10 mouse cellular contexts compared by ENCODE assay signal in the genomic region with DNA sequence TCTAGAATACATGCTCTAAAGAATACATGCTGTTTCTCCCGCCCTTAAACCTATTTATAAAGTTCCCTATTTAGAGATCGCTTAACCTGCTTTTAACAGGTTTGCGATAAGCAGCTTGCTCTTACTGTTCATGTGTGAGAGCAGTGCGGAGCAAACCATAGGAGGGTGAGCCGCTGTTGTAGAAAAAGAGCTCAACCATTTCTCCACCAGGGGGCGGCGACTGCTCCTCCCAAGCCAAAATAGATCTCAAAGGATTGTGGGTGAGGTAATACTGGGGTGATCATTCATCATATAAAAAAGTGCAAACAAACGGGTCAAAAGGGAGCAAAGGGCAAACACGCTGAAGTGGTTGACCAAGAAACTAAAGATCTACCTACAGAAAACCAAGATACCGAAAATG. TPM values are rescaled to one million over a fixed set of nuclear protein-coding genes. Genes with fewer than 3 reads are reported as not detected.
DNase-seq lines count a peak whose midpoint lies in the region; ATAC-seq and TF ChIP-seq lines count a peak whose summit lies in the region.
"Had no signal": no experiment of that assay in that cellular context is flagged by ENCODE, and none has a peak within 500 bp of the region (broad histone marks: within the 10 kb centered on the region; RNA-seq: fewer than 3 reads in every experiment).

No protein-coding gene starts in this region.

- no peak overlapping the region for H3K4me2 ChIP-seq in midbrain, postnatal 0 days (ENCODE audit: low read depth, low read length, poor library complexity, severe bottlenecking)
- no peak overlapping the region for H3K4me2 ChIP-seq in midbrain, embryonic 15.5 days
- H3K4me2 ChIP-seq: embryonic facial prominence, embryonic 13.5 days; hindbrain, embryonic 14.5 days had no signal

- DNase-seq in gastrocnemius, adult 2 months, result no peak
- DNase-seq in gastrocnemius, postnatal 14 days, result no peak
- no peak for DNase-seq in midbrain, postnatal 0 days (ENCODE audit: low spot score)
- DNase-seq in splenic B cell, adult 2 months (ENCODE audit: low read depth, low spot score), result peak; percentile 32
- DNase-seq in layer of hippocampus, adult 8-10 months (ENCODE audit: low spot score in 2 of 2), result no peak
- no peak for DNase-seq in embryonic facial prominence, embryonic 10.5 days (ENCODE audit: low spot score)

- 0 out of 2 replicates have a peak, but pooled peaks cover 2% of the 10 kb centered on the region for H3K36me3 ChIP-seq in midbrain, postnatal 0 days (ENCODE audit: insufficient read depth, low read length)
- H3K36me3 ChIP-seq in midbrain, embryonic 15.5 days (replicated peaks), result no peaks in the 10 kb centered on the region
- H3K36me3 ChIP-seq in splenic B cell, adult 2 months (ENCODE audit: control insufficient read depth, insufficient read depth, low read length, poor library complexity, severe bottlenecking), result no peaks in the 10 kb centered on the region
- peaks cover 16% of the 10 kb centered on the region for H3K36me3 ChIP-seq in embryonic facial prominence, embryonic 10.5 days (replicated peaks)

- H3K9me3 ChIP-seq in midbrain, postnatal 0 days (ENCODE audit: low read length), result no peaks in the 10 kb centered on the region
- no peaks in the 10 kb centered on the region for H3K9me3 ChIP-seq in midbrain, embryonic 15.5 days
- H3K9me3 ChIP-seq in embryonic facial prominence, embryonic 10.5 days, result no peaks in the 10 kb centered on the region
- H3K9me3 ChIP-seq: embryonic facial prominence, embryonic 13.5 days had no signal

- ATAC-seq in midbrain, postnatal 0 days (ENCODE audit: low FRiP score), result no peak
- no peak for ATAC-seq in midbrain, embryonic 15.5 days (replicated peaks)

- no peak for TF ChIP-seq POLR2A in bone marrow, adult 2 months (IDR thresholded peaks at IDR 0.05; ENCODE audit: borderline replicate concordance, control insufficient read depth, low read depth, low read length)

- no peaks in the 10 kb centered on the region for H3K27me3 ChIP-seq in midbrain, postnatal 0 days (ENCODE audit: insufficient read depth, low read length)
- no peaks in the 10 kb centered on the region for H3K27me3 ChIP-seq in midbrain, embryonic 15.5 days (replicated peaks)
- H3K27me3 ChIP-seq in splenic B cell, adult 2 months (ENCODE audit: control insufficient read depth, insufficient read depth, low read length, poor library complexity, severe bottlenecking), result no peaks in the 10 kb centered on the region
- no peaks in the 10 kb centered on the region for H3K27me3 ChIP-seq in embryonic facial prominence, embryonic 10.5 days (replicated peaks; ENCODE audit: low read depth, poor library complexity, severe bottlenecking)
- H3K27me3 ChIP-seq: embryonic facial prominence, embryonic 13.5 days had no signal

- peak; percentile 40 for TF ChIP-seq CTCF in gastrocnemius, adult 2 months (IDR thresholded peaks at IDR 0.05)
- TF ChIP-seq CTCF in midbrain, postnatal 0 days (IDR thresholded peaks at IDR 0.05), result 0 out of 2 replicates have a peak, but pooled peaks have one; percentile 15
- TF ChIP-seq CTCF in bone marrow, adult 2 months (IDR thresholded peaks at IDR 0.05; ENCODE audit: control insufficient read depth, insufficient read depth, low read length), result peak; percentile 28; the same call in 1 of the 2 replicates

- intact Hi-C loops in gastrocnemius, adult 2 months (cut with DNase I), result loop anchor here (5.0 kb wide), 1 partner anchor 79 kb away; no protein-coding TSS in a partner anchor
- intact Hi-C loops in gastrocnemius, postnatal 14 days (cut with DNase I; ENCODE audit: low total_unique reads), result no loop called here

- H3K9ac ChIP-seq in midbrain, postnatal 0 days (replicated peaks; ENCODE audit: low read length, poor library complexity, severe bottlenecking), result no peak overlapping the region
- H3K9ac ChIP-seq in midbrain, embryonic 15.5 days, result no peak overlapping the region
- H3K9ac ChIP-seq: embryonic facial prominence, embryonic 13.5 days; hindbrain, embryonic 14.5 days had no signal

- no peak overlapping the region for H3K4me3 ChIP-seq in gastrocnemius, adult 2 months
- no peak overlapping the region for H3K4me3 ChIP-seq in midbrain, postnatal 0 days (ENCODE audit: low read depth, low read length)
- H3K4me3 ChIP-seq in midbrain, embryonic 15.5 days, result no peak overlapping the region
- H3K4me3 ChIP-seq in bone marrow, adult 2 months (replicated peaks; ENCODE audit: control insufficient read depth, low read depth, low read length), result no peak overlapping the region
- H3K4me3 ChIP-seq in embryonic facial prominence, embryonic 10.5 days, result no peak overlapping the region
- H3K4me3 ChIP-seq: embryonic facial prominence, embryonic 13.5 days had no signal

- H3K27ac ChIP-seq in gastrocnemius, adult 2 months, result no peak overlapping the region
- no peak overlapping the region for H3K27ac ChIP-seq in midbrain, postnatal 0 days (ENCODE audit: low read depth, low read length)
- no peak overlapping the region for H3K27ac ChIP-seq in midbrain, embryonic 15.5 days
- H3K27ac ChIP-seq in bone marrow, adult 2 months (ENCODE audit: control insufficient read depth, insufficient read depth, low read depth, low read length, poor library complexity), result no peak overlapping the region
- H3K27ac ChIP-seq in embryonic facial prominence, embryonic 10.5 days (replicated peaks), result no peak overlapping the region
- H3K27ac ChIP-seq: embryonic facial prominence, embryonic 13.5 days; hindbrain, embryonic 14.5 days had no signal

- H3K4me1 ChIP-seq in midbrain, postnatal 0 days (ENCODE audit: insufficient read depth, low read length), result no peaks in the 10 kb centered on the region
- no peaks in the 10 kb centered on the region for H3K4me1 ChIP-seq in midbrain, embryonic 15.5 days
- no peaks in the 10 kb centered on the region for H3K4me1 ChIP-seq in bone marrow, adult 2 months (ENCODE audit: control insufficient read depth, insufficient read depth, low read length)
- H3K4me1 ChIP-seq in embryonic facial prominence, embryonic 10.5 days, result no peaks in the 10 kb centered on the region
- H3K4me1 ChIP-seq: embryonic facial prominence, embryonic 13.5 days had no signal

- WGBS in midbrain, postnatal 0 days, result 83% methylated on average over 10 of the region's 10 CpGs
- 79% methylated on average over 10 of the region's 10 CpGs for whole genome bisulfite sequencing in midbrain, embryonic 15.5 days
- WGBS in bone marrow, adult 2 months, result 77% methylated on average over 10 of the region's 10 CpGs
- 84% methylated on average over 10 of the region's 10 CpGs for WGBS in embryonic facial prominence, embryonic 10.5 days

RNA-seq across cellular contexts. Expression of gene Yy2, which starts 5.0 kb away (rescaled TPM):
- 1 to 10 TPM in 1 of 2 experiments, under 1 TPM in 1; 0.92 to 1.1 TPM for total RNA-seq in gastrocnemius, adult 2 months (2021)
- under 1 TPM; 0.58 to 0.64 TPM for total RNA-seq in gastrocnemius, postnatal 14 days (2021)
- total RNA-seq in midbrain, postnatal 0 days (2014; rRNA removed), result 0.82 and 2.9 TPM in 2 replicates
- 1.6 and 2.1 TPM in 2 replicates for polyA plus RNA-seq in midbrain, postnatal 0 days (2015; fragmentation: Nextera tagmentation; extraction: Ambion mirVana)
- polyA plus RNA-seq in midbrain, embryonic 15.5 days (2015; fragmentation: Nextera tagmentation; extraction: Ambion mirVana), result 1.5 and 2.1 TPM in 2 replicates
- not detected in 2 replicates for polyA plus RNA-seq in bone marrow, adult 2 months (2011; ENCODE audit: insufficient read depth, insufficient read length, low replicate concordance, missing spikeins)
- total RNA-seq in layer of hippocampus, adult 8-10 months (2022), result under 1 TPM in 1 of 4 experiments, not detected in 3; 0.80 TPM
- 5.8 and 6.4 TPM in 2 replicates for polyA plus RNA-seq in embryonic facial prominence, embryonic 10.5 days (2016; fragmentation: Nextera tagmentation; extraction: Ambion mirVana)

RNA-seq across cellular contexts. Expression of gene Mbtps2, which starts 34.7 kb away (rescaled TPM):
- total RNA-seq in gastrocnemius, adult 2 months (2021), result 10 to 100 TPM; 14.0 to 15.5 TPM
- 10 to 100 TPM; 12.6 to 13.8 TPM for total RNA-seq in gastrocnemius, postnatal 14 days (2021)
- total RNA-seq in midbrain, postnatal 0 days (2014; rRNA removed), result 16.4 and 24.3 TPM in 2 replicates
- 18.9 and 23.4 TPM in 2 replicates for polyA plus RNA-seq in midbrain, postnatal 0 days (2015; fragmentation: Nextera tagmentation; extraction: Ambion mirVana)
- polyA plus RNA-seq in midbrain, embryonic 15.5 days (2015; fragmentation: Nextera tagmentation; extraction: Ambion mirVana), result 29.0 and 29.3 TPM in 2 replicates
- polyA plus RNA-seq in bone marrow, adult 2 months (2011; ENCODE audit: insufficient read depth, insufficient read length, low replicate concordance, missing spikeins), result 3.5 and 6.1 TPM in 2 replicates
- 10 to 100 TPM; 31.0 to 38.8 (median 33.0) TPM for total RNA-seq in layer of hippocampus, adult 8-10 months (2022)
- polyA plus RNA-seq in embryonic facial prominence, embryonic 10.5 days (2016; fragmentation: Nextera tagmentation; extraction: Ambion mirVana), result 27.8 and 28.6 TPM in 2 replicates
